Mouse (Mus musculus) urinary bladder, postnatal 14 days (tissue): ENCODE measurements around the gene Trpv2.

Source experiments
- DNase-seq: peaks from one replicate; pipeline ENCODE4 v3.0.0; 2021; ENCODE audit warnings: low spot score

Trpv2 gene

DNA sequence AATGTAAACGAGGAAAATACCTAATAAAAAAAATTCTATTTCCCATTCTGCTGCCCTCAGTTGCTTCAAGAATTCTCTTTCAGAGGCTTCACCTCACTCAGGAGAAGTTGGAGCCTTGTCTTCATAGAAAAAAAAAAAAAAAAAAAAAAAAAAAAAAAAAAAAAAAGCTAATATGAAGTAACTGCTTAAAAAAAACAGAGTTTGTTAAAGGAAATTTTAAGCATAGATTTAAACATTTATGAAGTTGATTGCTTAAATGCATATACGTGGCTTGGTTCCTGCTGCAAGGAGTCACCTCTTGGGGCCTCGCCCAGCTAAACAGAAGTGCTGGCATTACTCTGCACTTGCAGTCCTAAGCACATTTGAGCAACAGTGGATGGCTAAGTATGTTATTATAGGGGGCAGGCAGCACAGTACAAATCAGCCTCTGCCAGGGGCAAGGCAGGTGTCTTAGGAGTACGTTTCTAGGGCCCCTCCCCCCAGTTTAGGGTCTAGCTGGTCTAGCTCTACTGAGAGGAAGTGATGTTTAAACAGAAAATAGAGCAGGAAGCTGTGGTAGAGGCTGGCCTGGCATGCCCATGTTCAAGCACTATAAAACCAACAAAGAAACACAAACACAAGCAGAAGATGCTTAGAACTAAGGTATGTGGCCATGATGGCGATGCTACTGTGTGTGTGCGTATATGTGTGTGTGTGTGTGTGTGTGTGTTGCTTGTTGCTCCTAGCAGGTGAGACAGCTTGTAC is at the start of gene Trpv2:
Gene Trpv2 (plus strand): TSS at position 528 of the 744 bp plus-strand sequence.
- DNase-seq, result no peak

- no peak for DNase-seq
Observed at GRCm38 (mm10) chr11:62537089-62537488, 37.2 kb upstream of the Trpv2 start.

- DNase-seq, result no peak
Observed at GRCm38 (mm10) chr11:62537590-62537989, 36.7 kb upstream of the Trpv2 start.

DNA sequence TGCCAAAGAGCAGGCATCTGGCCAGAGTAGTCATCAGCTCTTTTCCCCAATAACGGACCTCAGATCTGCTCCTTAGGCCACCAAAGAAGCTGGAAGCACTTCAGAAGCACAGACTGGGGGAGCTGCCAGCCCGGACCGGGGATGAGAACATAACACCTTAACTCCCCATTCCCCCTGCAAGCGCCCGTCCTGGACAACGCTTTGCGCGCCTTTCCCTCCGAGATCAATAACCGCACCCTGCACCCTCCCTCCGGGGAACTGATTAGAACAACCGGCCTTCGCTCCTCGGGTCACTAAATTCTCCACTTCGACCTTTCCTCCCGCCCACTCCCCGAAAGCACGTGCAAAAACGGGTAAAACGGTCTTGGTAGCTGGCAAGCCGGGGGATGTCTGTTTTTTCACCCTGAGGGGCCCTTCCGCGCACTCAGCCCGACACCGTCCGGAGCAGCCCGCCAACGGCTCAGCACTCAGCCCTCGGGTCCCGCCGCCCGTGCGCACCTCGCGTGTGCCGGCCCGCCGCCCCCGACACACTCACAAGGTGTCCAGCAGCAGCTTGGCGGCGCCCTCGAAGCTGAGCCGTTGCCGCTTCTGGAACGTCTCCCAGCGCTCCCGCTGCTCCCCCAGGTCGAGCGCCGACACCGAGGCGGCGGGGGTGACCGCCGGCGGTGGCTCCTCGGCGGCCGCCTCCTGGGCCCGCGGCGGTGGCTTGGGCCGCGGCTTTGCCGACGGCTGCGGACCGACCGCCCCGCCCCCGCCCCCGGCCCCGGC is 35.8 kb upstream of the Trpv2 start:
- DNase-seq, result peak; percentile 57

DNA sequence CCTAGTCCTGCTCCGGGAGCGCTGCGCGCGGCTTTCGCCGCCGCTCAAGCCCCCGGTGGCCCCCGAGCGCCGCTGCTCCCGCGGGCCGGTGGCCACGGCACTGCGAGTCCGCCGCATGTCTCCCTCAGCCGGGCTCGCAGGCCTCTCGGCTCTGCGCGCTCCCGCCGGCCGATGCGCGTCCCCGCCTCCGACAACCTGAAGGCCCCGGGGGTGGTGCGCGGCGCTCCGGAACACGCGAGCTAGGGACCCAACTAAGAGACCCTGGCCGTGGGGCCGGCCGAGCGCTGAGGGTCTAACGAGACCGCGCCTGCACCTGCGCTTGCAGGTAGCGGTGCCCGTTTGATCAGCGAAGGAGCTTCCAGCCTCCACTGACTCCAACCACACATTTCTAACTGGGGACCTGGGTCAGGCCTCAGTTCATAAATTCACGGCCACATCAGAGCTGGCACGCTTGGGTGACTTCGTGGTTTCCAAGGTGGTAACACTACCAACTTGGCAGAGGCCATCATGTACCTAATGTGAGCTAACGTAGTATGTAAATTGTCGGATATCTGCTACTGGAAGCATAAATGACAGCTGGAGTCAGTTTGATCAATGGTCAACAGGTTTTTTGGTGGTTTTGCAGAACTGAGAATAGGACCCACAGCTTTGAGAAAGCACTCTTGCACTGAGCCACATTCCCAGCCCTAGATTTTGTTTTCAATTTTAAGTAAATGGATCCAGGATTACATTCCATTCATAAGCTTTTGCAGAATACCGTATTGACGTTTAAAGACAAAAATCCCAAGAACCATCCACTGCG is 35.0 kb upstream of the Trpv2 start, which contains the start of gene Cenpv:
Gene Cenpv (minus strand): TSS at position 173 of the 802 bp plus-strand sequence.
- DNase-seq, result peak; percentile 70

GRCm38 (mm10) chr11:62540167-62540566 is 34.1 kb upstream of the Trpv2 start:
- DNase-seq, result no peak

GRCm38 (mm10) chr11:62540969-62541368 is 33.3 kb upstream of the Trpv2 start:
- no peak for DNase-seq

- no peak for DNase-seq
Observed at GRCm38 (mm10) chr11:62541581-62541980, 32.7 kb upstream of the Trpv2 start.

- no peak for DNase-seq
Observed at GRCm38 (mm10) chr11:62543991-62544390, 30.3 kb upstream of the Trpv2 start.

- peak; percentile 81 for DNase-seq
Observed at GRCm38 (mm10) chr11:62549782-62550181, 24.5 kb upstream of the Trpv2 start.

DNA sequence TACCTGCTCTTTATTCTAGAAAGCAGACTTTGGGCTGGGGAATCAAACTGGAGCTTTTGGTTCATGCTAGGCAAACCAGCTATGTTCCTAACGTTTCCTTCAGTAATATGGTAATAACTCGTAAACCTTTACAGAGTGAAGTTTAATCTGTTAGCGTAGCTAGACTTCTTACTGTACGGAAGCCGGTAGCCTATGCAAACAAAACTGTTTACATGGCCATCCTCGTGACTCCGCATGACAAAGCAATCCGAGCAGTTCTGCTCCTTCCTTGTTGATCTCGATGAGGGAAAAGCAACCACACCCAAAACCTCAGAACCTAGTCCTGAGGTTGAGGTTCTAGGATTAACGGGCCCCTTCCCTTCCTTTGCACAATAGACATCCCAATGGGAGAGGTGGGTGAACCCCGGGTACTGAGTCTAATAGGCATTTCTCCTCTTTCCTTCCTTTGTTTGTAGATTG is 24.0 kb upstream of the Trpv2 start:
- DNase-seq, result peak; percentile 77

DNA sequence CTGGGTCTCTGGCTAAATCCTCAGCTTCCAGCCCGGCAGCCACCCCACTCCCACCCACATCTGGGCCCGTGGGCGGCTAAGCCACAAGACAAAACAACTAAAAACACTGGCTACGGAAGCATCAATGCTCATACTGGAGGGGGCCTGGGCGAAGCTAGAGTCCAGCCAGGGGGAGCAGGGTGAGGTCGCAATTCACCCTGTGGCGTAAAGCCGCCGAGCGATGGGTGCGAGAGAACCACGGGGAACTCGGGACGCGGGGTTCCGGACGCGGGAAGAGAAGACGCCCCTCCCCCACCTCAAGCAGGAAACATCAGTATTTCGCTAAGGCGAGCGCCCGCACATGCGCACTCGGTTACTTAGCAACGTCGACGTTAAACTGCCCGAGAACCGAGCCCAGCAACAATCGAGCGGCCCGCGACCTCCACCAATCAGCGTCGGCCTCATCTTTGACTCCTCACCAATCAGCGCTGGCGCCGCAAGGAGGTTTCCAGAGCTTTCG is 23.5 kb upstream of the Trpv2 start, which contains the start of gene Ubb:
Gene Ubb (plus strand): TSS at position 445 of the 499 bp plus-strand sequence.
- peak; percentile 99 for DNase-seq

- peak; percentile 92 for DNase-seq
Observed at GRCm38 (mm10) chr11:62551226-62552119, 22.8 kb upstream of the Trpv2 start.

GRCm38 (mm10) chr11:62553186-62553585 is 21.1 kb upstream of the Trpv2 start:
- no peak for DNase-seq

DNA sequence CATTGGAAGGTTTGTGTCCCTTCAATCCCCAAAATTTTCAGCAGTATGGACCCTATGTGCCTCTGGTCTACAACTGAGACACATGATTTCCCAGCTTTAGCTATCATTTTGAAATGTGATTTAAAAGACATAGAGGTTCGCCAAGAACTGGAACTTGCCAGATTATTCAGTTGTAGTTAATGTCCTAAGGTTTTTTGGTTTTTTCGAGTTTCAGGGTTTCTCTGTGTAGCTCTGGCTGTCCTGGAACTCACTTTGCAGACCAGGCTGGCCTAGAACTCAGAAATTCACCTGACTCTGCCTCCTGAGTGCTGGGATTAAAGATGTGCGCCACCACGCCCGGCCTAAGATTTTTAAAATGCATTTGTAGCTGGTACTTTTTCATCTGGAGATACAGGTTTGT is 20.7 kb upstream of the Trpv2 start:
- DNase-seq, result no peak

GRCm38 (mm10) chr11:62554163-62554855 is 20.0 kb upstream of the Trpv2 start:
- no peak for DNase-seq

GRCm38 (mm10) chr11:62554934-62555517 is 19.3 kb upstream of the Trpv2 start:
- DNase-seq, result no peak

- DNase-seq, result no peak
Observed at GRCm38 (mm10) chr11:62555896-62556412, 18.3 kb upstream of the Trpv2 start.

DNA sequence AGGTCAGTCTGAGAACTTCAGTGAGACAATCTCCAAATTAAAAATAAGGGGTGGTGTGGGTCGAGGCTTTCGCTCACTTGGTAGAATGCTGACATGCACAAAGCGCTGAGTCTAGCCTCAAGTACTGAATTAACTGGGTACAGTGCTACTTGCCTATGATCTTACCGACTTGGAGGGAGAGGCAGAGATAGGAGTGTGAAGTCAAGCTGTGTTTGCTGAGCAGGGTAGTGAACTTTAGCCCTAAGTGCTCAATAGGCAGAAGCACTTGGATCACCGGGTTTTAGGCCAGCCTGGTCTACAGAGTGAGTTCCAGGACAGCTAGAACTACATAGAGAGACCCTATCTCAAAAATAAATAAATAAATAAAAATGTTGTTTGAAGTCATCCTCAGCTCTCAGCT is 17.1 kb upstream of the Trpv2 start:
- DNase-seq, result no peak

GRCm38 (mm10) chr11:62558152-62558551 is 16.1 kb upstream of the Trpv2 start:
- DNase-seq, result no peak
